Mouse (Mus musculus) activated CD4-positive, CD25-positive, alpha-beta regulatory T cell, adult 4 months (primary cell): ENCODE measurements around the gene Slc25a28. TPM values are rescaled to one million over a fixed set of nuclear protein-coding genes. Genes with fewer than 3 reads are reported as not detected.

Source experiments
- ATAC-seq: one replicate; pipeline ENCODE4 v1.8.0; 2017
- polyA plus RNA-seq, 2 experiments: library from polyadenylated mRNA; unstranded; fragments of 100-300 nt; shearing (Covaris generic); gene quantifications; one replicate each; pipeline ENCODE4 v1.2.1; 2017

The Slc25a28 gene
- polyA plus RNA-seq, result 10 to 100 TPM in 1 of 2 experiments, 1 to 10 TPM in 1; 8.3 to 10.8 TPM

DNA sequence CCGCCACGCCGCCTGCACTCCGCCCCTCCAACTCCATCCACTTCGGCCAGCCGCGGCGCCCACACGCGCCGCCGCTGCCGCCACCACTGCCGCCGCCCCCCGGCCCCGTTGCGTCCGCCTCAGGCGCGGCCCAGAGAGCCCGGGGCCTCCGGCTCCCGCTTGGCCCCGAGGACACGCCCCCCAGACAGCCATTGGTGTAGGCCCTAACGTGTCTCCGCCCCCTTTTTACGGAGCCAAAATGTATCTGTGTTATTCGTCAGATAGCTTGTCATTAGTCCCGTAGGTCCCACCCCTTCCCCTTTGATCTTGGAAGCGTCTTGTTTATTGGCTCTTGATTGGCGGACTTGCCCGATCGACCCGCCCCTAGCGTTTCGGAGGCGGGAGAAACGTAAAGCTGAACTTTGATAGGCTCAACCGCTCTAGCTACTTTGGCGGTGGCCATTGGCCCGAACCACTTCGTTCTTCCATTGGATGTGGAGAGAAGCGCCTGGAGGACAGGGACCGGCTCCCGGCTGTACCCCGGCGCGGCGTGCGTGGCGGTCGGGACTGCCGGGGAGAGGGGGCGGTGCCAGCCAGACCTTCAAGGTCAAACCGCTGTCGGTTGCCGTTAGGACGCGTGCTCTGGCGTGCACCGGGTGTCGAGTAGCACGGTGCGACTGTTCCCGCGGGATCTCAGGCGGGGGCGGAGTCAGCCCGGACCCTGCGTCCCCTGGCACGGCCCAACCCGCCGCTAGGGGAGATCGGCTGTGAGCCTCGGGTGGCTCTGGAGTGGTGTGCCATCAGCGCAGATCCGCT is at the start of gene Slc25a28:
Gene Slc25a28, minus strand, starts transcription at position 152 of the 795 bp plus-strand sequence.
- peak; percentile 90 for ATAC-seq

- ATAC-seq, result no peak
These were observed 49.5 kb upstream of the Slc25a28 start for GRCm38 (mm10) chr19:43724194-43724593.

- no peak for ATAC-seq
These were observed 48.8 kb upstream of the Slc25a28 start for GRCm38 (mm10) chr19:43723501-43723900.

DNA sequence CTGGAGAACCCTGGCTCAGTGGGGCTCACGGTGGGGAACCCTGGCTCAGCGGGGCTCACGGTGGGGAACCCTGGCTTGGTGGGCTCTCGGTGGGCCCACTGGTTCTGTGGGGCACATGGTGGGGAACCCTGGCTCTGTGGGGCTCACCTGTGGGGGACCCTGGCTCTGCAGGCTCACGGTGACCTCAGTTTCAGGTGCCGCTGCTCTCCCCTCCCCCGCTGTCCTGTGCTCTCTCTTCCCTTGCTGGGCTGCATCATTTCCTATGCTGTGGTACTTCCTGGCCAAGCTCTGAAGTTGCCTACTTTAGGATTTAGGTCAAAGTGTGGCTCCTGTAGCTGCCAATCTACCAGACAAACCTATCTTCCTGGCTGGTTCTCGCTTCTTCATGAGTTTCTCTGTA is 48.2 kb upstream of the Slc25a28 start:
- ATAC-seq, result no peak

DNA sequence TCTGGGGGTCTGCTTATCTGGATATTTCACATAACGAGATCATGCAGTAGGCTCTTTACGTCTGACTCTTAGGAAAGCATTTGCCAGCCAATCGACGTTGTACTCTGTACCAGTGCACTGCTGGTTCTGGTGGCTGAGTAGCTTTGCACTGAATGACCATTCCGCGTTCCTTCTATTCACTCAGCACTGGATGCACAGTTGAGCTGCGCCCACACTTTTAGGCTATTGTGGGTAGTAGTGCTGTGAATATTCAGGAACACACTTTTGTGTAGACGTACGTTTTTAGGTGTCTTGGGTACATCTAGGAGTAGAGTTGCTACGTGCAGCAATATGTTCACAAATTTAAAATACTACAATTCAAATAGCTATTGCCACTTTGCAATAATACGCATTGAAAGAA is 45.4 kb upstream of the Slc25a28 start:
- no peak for ATAC-seq

DNA sequence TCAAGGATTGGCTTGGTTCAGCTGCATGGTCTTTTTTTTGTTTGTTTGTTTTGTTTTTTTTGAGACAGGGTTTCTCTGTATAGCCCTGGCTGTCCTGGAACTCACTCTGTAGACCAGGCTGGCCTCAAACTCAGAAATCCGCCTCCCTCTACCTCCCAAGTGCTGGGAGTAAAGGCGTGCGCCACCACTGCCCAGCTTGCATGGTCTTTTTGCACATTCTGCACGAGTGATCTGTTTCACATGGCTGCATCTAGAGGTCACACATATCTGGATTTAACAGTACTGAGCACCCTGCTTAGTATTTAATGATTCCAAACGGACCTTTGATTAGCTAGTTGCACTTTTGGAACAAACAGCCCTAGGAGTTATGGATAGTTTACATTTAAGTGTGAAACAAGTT is 37.3 kb upstream of the Slc25a28 start:
- no peak for ATAC-seq

- ATAC-seq, result peak; percentile 52
These were observed 36.7 kb upstream of the Slc25a28 start for GRCm38 (mm10) chr19:43711159-43711916.

GRCm38 (mm10) chr19:43709317-43709716 is 34.6 kb upstream of the Slc25a28 start:
- no peak for ATAC-seq

- no peak for ATAC-seq
These were observed 33.5 kb upstream of the Slc25a28 start for GRCm38 (mm10) chr19:43708206-43708605.

DNA sequence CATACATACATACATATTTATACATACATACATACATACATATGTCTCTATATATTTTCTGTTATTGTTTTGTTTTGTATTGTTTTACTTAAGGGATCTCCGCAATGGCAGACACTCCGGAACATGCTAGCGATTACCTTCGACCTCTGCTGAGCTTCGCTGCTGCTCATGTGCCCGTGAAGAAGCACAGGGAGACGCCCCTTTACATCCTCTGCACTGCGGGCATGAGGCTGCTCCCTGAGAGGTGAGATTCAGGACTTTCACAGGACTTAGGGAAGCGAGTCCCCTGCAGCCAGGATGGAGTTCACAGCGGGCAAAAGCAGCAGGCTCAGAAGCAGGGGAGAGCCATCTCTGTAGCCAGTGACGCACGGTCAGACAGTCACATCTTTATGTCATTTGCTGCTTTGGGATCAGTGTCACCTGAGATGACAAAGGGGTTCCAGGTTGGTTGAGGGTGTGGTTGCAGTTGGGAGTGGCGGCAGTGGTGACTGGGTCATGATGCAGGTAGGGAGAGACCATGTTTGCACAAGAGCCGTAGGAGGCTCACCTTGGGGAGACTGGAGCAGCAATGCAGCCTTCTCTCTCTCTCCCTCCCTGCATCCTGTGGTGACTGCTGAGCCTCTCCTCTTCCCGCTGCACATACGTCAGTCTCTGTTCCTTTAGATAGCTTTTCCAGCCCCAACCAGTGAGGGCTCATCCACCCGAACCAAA is 30.3 kb upstream of the Slc25a28 start:
- ATAC-seq, result no peak

GRCm38 (mm10) chr19:43704211-43704610 is 29.5 kb upstream of the Slc25a28 start:
- no peak for ATAC-seq

GRCm38 (mm10) chr19:43699763-43700155 is 25.1 kb upstream of the Slc25a28 start:
- no peak for ATAC-seq

DNA sequence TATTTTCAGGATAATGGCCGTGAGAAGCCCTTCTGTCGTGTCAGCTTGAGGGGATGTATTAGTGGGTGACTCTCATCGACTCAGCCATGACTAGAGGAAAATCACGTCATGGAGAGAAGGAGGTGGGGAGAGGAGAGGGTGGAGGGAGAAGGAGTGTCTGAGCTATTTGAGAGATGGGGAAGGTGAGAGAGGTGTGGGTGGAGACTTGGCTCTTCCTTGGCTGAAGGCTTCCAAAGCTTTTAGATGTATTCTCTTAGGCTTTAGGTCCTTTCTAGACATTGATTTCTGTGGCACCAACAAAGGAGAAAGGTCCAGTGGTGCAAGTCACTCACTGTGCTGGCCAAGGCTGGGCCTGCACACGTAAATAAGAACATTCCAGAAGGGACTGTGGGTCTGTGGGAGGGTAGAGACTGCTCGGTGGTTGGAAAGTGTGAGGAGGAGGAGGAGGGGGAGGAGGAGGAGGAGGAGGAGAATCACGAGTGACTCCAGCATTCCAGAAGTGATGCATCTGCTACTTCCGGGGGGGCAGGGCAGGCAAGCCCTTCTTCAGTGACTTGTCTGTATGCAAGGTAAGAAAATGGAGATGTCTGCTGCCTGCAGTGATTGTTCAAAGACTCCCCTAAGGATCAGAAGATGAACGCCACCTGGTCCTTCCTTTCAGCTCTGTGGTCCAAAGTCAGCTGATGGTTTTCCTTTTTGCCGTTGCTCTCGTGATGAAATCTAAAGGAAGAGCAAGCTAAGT is 24.5 kb upstream of the Slc25a28 start:
- ATAC-seq, result no peak

DNA sequence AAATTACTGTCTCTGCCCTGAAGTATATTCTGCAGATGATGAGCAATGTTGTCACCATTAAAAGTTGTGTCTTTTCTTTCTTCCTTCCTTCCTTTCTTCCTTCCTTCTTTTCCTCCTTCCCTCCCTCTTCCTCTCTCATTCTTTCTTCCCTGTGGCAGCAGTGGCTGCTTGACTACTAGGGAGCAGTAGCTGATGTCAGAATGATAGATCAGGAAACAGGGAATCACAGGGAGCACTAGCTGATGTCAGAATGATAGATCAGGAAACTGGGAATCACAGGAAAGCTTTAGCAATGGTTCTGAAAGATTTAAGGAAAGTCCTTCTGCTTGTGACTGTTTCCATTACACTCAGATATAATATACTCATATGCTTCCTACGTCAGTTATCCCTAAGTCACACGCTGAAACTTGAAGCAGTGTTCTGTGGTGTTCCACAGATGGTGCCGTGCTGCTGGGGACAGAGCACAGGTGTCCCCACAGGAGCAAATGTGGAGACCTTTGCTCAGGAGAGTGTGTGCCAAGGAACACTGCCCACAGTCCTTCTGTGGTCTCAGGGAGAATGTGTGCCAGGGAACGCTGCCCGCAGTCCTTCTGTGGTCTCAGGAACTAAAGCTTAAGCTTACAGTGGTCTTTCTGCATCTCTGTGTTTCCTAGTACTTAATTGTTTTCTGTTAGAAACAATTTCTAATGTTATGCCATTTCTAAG is 23.1 kb upstream of the Slc25a28 start:
- ATAC-seq, result no peak

GRCm38 (mm10) chr19:43695514-43695964 is 20.9 kb upstream of the Slc25a28 start:
- no peak for ATAC-seq

- no peak for ATAC-seq
These were observed 18.1 kb upstream of the Slc25a28 start for GRCm38 (mm10) chr19:43692815-43693214.

DNA sequence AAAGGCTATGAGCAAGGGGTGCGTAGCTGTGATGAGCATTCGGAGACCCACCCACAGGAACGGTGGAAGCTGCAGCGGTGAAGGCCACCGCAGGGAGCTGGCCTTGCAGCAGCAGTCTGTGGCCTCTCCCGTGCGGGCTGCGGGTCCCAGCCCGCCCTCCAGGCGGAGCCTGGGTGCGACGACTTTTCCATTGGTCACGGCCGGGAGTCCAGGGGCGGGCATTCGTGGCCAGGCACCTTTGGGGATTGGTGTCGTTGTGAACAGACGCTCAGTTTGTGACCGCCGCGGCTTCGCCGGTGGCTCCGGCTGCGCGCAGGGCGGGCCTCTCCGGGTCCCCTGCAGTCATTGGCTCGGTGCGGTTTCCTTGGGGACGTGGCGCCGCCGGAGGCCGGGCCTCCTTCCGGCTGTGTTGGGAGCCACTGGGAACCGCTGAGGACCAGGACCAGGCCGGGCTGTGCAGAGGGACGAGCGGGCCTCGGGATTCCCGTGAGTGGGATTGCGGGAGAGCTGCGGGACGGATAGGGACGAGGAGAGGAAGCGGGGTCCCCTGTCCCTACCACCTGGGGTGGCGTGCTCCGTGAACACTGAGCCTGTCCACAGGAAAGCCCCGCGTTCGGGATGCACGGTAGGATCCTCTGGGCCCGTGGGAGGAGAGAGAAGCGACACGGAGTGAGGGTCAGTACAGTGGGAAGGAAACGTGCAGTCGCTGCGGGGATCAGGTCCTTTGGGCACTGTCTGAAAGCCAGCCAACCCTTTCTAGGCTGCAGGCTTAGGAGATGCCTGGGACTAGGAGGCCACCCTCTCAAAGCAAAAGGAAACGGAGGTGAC is 15.0 kb upstream of the Slc25a28 start, which contains the start of gene Entpd7:
Gene Entpd7, plus strand, starts transcription at position 254 of the 828 bp plus-strand sequence.
- peak; percentile 96 for ATAC-seq

DNA sequence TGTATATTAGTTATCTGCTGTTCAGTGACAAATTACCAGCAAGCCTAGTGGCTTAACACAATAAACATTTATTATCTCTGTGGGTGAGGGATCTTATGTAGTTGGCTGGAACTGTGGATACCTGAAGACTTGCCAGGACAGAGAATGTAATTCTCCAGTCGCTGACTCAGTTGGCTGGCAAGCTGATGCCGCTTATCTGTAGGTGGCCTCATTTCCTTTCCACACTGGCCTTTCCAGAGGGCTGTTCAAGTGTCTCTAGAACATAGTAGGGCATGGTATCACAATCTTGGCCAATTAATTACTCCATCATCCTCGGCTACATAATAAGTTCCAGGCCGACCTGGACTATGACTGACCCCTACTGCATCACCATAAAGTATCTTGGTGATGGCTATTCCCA is 6.9 kb upstream of the Slc25a28 start:
- no peak for ATAC-seq

GRCm38 (mm10) chr19:43679474-43679981 is 4.8 kb upstream of the Slc25a28 start:
- no peak for ATAC-seq

DNA sequence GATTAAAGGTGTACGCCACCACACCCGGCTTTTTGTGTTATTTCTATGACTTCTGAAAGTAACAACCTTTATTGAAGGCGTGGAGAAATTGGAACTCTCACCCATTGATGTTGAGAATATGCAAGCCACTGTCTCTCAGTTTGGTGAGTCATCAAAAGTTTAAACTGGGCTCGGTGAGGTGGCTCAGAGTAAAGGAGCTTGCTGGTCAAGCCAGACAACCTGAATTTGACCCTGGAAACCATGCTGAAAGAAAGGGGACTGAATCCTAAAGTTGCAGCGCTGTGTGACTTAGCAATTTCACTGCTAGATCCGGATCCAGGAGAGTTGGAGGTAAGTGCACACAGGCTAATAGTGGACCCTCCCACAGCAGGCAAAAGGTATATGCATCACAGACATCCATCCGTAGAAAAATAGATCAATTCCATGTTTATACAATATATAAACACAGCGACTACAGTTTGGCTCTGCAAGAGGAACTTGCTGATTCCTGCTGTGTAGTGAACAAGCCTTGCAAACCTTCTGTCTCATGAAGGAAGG is 3.9 kb upstream of the Slc25a28 start:
- no peak for ATAC-seq
